Mouse (Mus musculus) E14TG2a.4 (cell line): ENCODE results near the gene Ell.

ENCODE experiments used
- CTCF ChIP-seq: conservative IDR thresholded peaks from 2 replicates; pipeline ENCODE4 v1.5.1; 2014; ENCODE audit warnings: low read length
- NANOG ChIP-seq: IDR thresholded peaks from 2 replicates; pipeline ENCODE4 v1.6.1; 2014; ENCODE audit warnings: borderline replicate concordance, low read length, mixed read lengths

DNA sequence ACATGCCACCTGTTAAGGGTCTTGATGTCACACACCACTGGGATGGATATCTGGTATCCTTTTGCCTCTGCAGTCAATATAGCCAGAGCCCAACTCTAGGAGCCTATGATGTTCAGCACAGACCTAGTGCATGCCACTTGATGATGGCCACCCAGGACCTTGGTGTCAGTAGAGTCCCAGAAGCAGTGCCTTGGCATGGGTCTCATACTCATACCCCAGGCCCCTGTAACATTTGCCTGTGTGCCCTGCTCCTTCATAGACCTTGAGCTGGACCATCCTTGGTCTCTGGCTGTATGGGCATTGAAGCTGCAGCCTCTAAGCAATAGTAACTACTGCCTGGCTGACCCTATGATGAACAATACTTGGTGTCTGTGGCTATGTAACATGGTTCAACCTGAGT, 35.0 kb downstream of the Ell start:
- no peak for TF ChIP-seq CTCF
- TF ChIP-seq NANOG = no peak
